Mouse (Mus musculus) left cerebral cortex, adult 6 months (tissue): Measurements from ENCODE around the gene Eif3d. TPM values are rescaled to one million over a fixed set of nuclear protein-coding genes. Genes with fewer than 3 reads are reported as not detected.

Experiments used
- long read RNA-seq, 2 experiments: library from polyadenylated mRNA; unstranded; transcript quantifications; one replicate each; pipeline ENCODE4 v2.0.0; 2019 to 2020
- polyA plus RNA-seq: library from polyadenylated mRNA; unstranded; fragments of <200 nt; fragmentation: Nextera tagmentation; gene quantifications from 2 replicates; pipeline ENCODE4 v1.2.3, GENCODE M21; 2021

Eif3d gene
- polyA plus RNA-seq: 81.5 and 95.3 TPM in 2 replicates
- long read RNA-seq, experiment 1, transcript Eif3d-201 (15 exons, 1,899 nt): major isoform, 594 of 700 reads
- long read RNA-seq, experiment 1, partial matches to known transcripts: 26 of 700 reads
- long read RNA-seq, experiment 1, other reads (novel, unspliced or antisense): 80 of 700 reads
- long read RNA-seq, experiment 2, transcript Eif3d-201 (15 exons, 1,899 nt): major isoform, 90 of 144 reads
- long read RNA-seq, experiment 2, partial matches to known transcripts: 28 of 144 reads
- long read RNA-seq, experiment 2, other reads (novel, unspliced or antisense): 25 of 144 reads

GRCm38 (mm10) chr15:77970470-77971292, at the start of gene Eif3d:
Eif3d (minus strand) TSS chr15:77970813.

GRCm38 (mm10) chr15:77956404-77956901, 14.2 kb downstream of the Eif3d start, which contains the start of gene Foxred2:
Foxred2 (minus strand) TSS chr15:77956722.

GRCm38 (mm10) chr15:77928673-77929331, 41.8 kb downstream of the Eif3d start, which contains the start of gene Txn2:
Txn2 (minus strand) TSS chr15:77929006.

Other genes with a start within 250 kb of the Eif3d start
- gene Apol9b, start 241.8 kb downstream of the Eif3d start, polyA plus RNA-seq: 0.38 and 0.69 TPM in 2 replicates
- gene Apol8, start 213.8 kb downstream of the Eif3d start, polyA plus RNA-seq: 1.2 and 2.6 TPM in 2 replicates
- 6.5 and 6.6 TPM in 2 replicates for gene Myh9, start 128.6 kb downstream of the Eif3d start, polyA plus RNA-seq
- gene Txn2, start 41.8 kb downstream of the Eif3d start, polyA plus RNA-seq: 296 and 339 TPM in 2 replicates
- gene Foxred2, start 14.1 kb downstream of the Eif3d start, polyA plus RNA-seq: 5.6 and 5.8 TPM in 2 replicates
- gene Cacng2, start 149.2 kb upstream of the Eif3d start, polyA plus RNA-seq: 11.7 and 13.5 TPM in 2 replicates
- 50.6 and 63.3 TPM in 2 replicates for gene Ift27, start 203.3 kb upstream of the Eif3d start, polyA plus RNA-seq
- gene Pvalb, start 235.6 kb upstream of the Eif3d start, polyA plus RNA-seq: 90.5 and 106 TPM in 2 replicates